16 mouse cellular contexts compared by ENCODE assay signal in the genomic region with DNA sequence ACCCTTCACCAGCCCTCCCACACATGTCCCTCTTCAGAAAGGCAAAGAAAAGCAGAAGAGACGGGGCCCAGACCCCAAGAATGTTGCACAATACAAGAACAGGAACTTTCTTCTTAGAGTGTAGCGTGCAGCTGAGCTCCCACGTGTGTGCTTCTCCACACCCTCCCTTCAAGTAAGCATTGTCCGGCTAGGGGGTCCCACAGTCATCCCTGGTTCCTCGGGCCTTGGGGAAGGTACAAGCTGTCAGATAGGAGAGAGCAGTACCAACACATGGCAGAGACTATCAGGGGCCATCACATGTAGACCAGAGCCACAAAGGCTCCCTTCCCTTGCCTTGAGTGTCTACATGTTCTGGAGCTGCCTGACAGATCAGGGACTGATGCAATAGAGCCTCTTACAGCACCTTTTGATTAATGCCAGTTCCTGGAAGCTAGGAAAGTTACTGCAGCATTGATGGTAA. TPM values are rescaled to one million over a fixed set of nuclear protein-coding genes. Genes with fewer than 3 reads are reported as not detected.
DNase-seq lines count a peak whose midpoint lies in the region; ATAC-seq and TF ChIP-seq lines count a peak whose summit lies in the region.
"Had no signal": no experiment of that assay in that cellular context is flagged by ENCODE, and none has a peak within 500 bp of the region (broad histone marks: within the 10 kb centered on the region; RNA-seq: fewer than 3 reads in every experiment).

No protein-coding gene starts in this region.

- no peak for ATAC-seq in hindbrain, embryonic 13.5 days (ENCODE audit: low FRiP score)
- no peak for ATAC-seq in intestine, postnatal 0 days
- ATAC-seq: CD4-positive, CD25-positive, alpha-beta regulatory T cell, adult 4 months; inflammation-experienced regulatory T-cells, adult 6 months had no signal

- peaks cover 68% of the 10 kb centered on the region for H3K4me1 ChIP-seq in hindbrain, embryonic 10.5 days (replicated peaks)
- H3K4me1 ChIP-seq in hindbrain, embryonic 13.5 days (replicated peaks), result peaks cover 44% of the 10 kb centered on the region
- H3K4me1 ChIP-seq in intestine, postnatal 0 days (replicated peaks; ENCODE audit: control insufficient read depth, insufficient read depth, low read length), result peaks cover 23% of the 10 kb centered on the region

- H3K4me3 ChIP-seq in hindbrain, embryonic 10.5 days, result no peak overlapping the region
- H3K4me3 ChIP-seq in hindbrain, embryonic 13.5 days, result no peak overlapping the region
- H3K4me3 ChIP-seq in intestine, postnatal 0 days (ENCODE audit: low read depth, low read length), result no peak overlapping the region
- H3K4me3 ChIP-seq: erythroblast, embryonic 14.5 days; midbrain, embryonic 12.5 days had no signal

- DNase-seq in hindbrain, embryonic 10.5 days (ENCODE audit: low spot score), result no peak
- peak; percentile 23 to 47 for DNase-seq in spleen, postnatal 36 days (ENCODE audit: low spot score in 2 of 2)
- no peak for DNase-seq in spleen, postnatal 14 days (ENCODE audit: low spot score in 2 of 2)
- peak; percentile 41 for DNase-seq in splenic B cell, adult 2 months (ENCODE audit: low read depth, low spot score)
- DNase-seq in gastrocnemius, postnatal 10 days, result no peak
- no peak for DNase-seq in cerebellum, adult 8-10 months
- DNase-seq: adrenal gland, adult 8-10 months; heart, adult 18-20 months; kidney, postnatal 25 days; thymus, postnatal 4 days had no signal

- 0 out of 2 replicates have a peak, but pooled peaks cover 4% of the 10 kb centered on the region for H3K27me3 ChIP-seq in hindbrain, embryonic 10.5 days (ENCODE audit: insufficient read depth, poor library complexity, severe bottlenecking)
- no peaks in the 10 kb centered on the region for H3K27me3 ChIP-seq in hindbrain, embryonic 13.5 days
- no peaks in the 10 kb centered on the region for H3K27me3 ChIP-seq in intestine, postnatal 0 days (replicated peaks; ENCODE audit: control insufficient read depth, insufficient read depth, low read length)
- H3K27me3 ChIP-seq in splenic B cell, adult 2 months (ENCODE audit: control insufficient read depth, insufficient read depth, low read length, poor library complexity, severe bottlenecking), result no peaks in the 10 kb centered on the region
- H3K27me3 ChIP-seq: midbrain, embryonic 12.5 days had no signal

- WGBS in hindbrain, embryonic 10.5 days, result 63% methylated on average over 5 of the region's 5 CpGs
- WGBS in hindbrain, embryonic 13.5 days, result 58% methylated on average over 5 of the region's 5 CpGs
- WGBS in intestine, postnatal 0 days, result 35% methylated on average over 5 of the region's 5 CpGs

- H3K9ac ChIP-seq in hindbrain, embryonic 13.5 days, result no peak overlapping the region
- H3K9ac ChIP-seq in intestine, postnatal 0 days (ENCODE audit: low read depth, low read length), result no peak overlapping the region; the same call in 1 of the 2 replicates
- H3K9ac ChIP-seq: midbrain, embryonic 12.5 days had no signal

- no peak for TF ChIP-seq CTCF in intestine, postnatal 0 days (IDR thresholded peaks at IDR 0.05; ENCODE audit: low read depth)

- no peaks in the 10 kb centered on the region for H3K36me3 ChIP-seq in hindbrain, embryonic 10.5 days
- H3K36me3 ChIP-seq in hindbrain, embryonic 13.5 days, result no peaks in the 10 kb centered on the region
- H3K36me3 ChIP-seq in intestine, postnatal 0 days (ENCODE audit: control insufficient read depth, insufficient read depth), result peaks cover 3% of the 10 kb centered on the region
- no peaks in the 10 kb centered on the region for H3K36me3 ChIP-seq in splenic B cell, adult 2 months (ENCODE audit: control insufficient read depth, insufficient read depth, low read length, poor library complexity, severe bottlenecking)
- H3K36me3 ChIP-seq: midbrain, embryonic 12.5 days had no signal

- peak overlapping the region; percentile 64 for H3K27ac ChIP-seq in hindbrain, embryonic 10.5 days
- no peak overlapping the region for H3K27ac ChIP-seq in hindbrain, embryonic 13.5 days
- peak overlapping the region; percentile 7; the same call in 1 of the 2 replicates for H3K27ac ChIP-seq in intestine, postnatal 0 days (ENCODE audit: low read depth, low read length)
- H3K27ac ChIP-seq: midbrain, embryonic 12.5 days had no signal

- H3K4me2 ChIP-seq in hindbrain, embryonic 13.5 days, result no peak overlapping the region
- no peak overlapping the region for H3K4me2 ChIP-seq in intestine, postnatal 0 days (replicated peaks; ENCODE audit: low read depth)
- H3K4me2 ChIP-seq: midbrain, embryonic 12.5 days had no signal

- no peaks in the 10 kb centered on the region for H3K9me3 ChIP-seq in hindbrain, embryonic 10.5 days
- H3K9me3 ChIP-seq in hindbrain, embryonic 13.5 days, result no peaks in the 10 kb centered on the region
- H3K9me3 ChIP-seq in intestine, postnatal 0 days (ENCODE audit: control insufficient read depth), result no peaks in the 10 kb centered on the region
- H3K9me3 ChIP-seq: midbrain, embryonic 12.5 days had no signal

RNA-seq across cellular contexts. Expression of gene Ksr1, which starts 27.3 kb away (rescaled TPM):
- 2.7 and 5.2 TPM in 2 replicates for polyA plus RNA-seq in hindbrain, embryonic 10.5 days (2016; fragmentation: Nextera tagmentation; extraction: Ambion mirVana)
- 3.1 and 3.5 TPM in 2 replicates for polyA plus RNA-seq in hindbrain, embryonic 13.5 days (2015; fragmentation: Nextera tagmentation; extraction: Ambion mirVana)
- 4.7 and 6.8 TPM in 2 replicates for polyA plus RNA-seq in intestine, postnatal 0 days (2015; fragmentation: Nextera tagmentation; extraction: Ambion mirVana)
- 100 to 1,000 TPM; 103 to 118 TPM for total RNA-seq in gastrocnemius, postnatal 10 days (2021)

Comparison
In these comparisons a context has a peak if more than half of its experiments do, and no peak if none do; other contexts are left out.
1. DNase-seq: peak in spleen, postnatal 36 days (2 of 2) and splenic B cell, adult 2 months (single experiment); none in hindbrain, embryonic 10.5 days (single experiment), spleen, postnatal 14 days (0 of 2), gastrocnemius, postnatal 10 days (single experiment) and cerebellum, adult 8-10 months (single experiment).